Mouse (Mus musculus): ENCODE measurements around the gene Plek.
"Not testable (repeated sequence)": the region's sequence is repeated elsewhere in the genome, so short reads cannot be mapped to it uniquely, and the experiment has no call there.

Gene Plek

GRCm38 (mm10) chr11:17051545-17052475, at the start of gene Plek, which contains the start of gene Cnrip1:
TSS of gene Plek (minus strand) at chr11:17052381.
TSS of gene Cnrip1 (plus strand) at chr11:17051586.
- DNase-seq (ENCODE audit: low spot score in 2 of 2), result peak; percentile 86

- DNase-seq (ENCODE audit: low spot score in 2 of 2), result no peak
These were observed 33.9 kb upstream of the Plek start for GRCm38 (mm10) chr11:17086106-17086505.

DNA sequence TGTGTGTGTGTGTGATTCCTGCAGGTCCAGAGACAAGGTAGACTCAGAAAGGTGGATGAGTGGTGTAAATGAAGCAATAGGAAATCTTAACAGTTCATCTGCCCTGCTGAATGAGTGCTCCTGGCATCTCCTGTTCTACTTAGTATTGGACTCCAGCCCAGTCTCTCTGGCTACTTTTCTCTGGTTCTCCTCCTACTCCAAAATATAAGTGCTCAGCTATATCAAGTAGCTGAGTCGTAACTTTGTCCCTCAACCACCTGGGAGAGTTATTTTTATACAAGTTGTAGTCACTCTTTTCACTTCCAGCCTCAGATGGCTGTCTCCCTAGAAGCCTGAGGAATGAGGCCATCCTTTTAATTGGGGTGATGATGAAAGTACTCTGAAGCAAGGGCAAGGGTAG, 31.7 kb upstream of the Plek start:
- no peak for DNase-seq (ENCODE audit: low spot score in 2 of 2)

- no peak for DNase-seq (ENCODE audit: low spot score in 2 of 2)
These were observed 31.3 kb upstream of the Plek start for GRCm38 (mm10) chr11:17083455-17083854.

GRCm38 (mm10) chr11:17082953-17083352, 30.8 kb upstream of the Plek start:
- no peak for DNase-seq (ENCODE audit: low spot score in 2 of 2)

DNA sequence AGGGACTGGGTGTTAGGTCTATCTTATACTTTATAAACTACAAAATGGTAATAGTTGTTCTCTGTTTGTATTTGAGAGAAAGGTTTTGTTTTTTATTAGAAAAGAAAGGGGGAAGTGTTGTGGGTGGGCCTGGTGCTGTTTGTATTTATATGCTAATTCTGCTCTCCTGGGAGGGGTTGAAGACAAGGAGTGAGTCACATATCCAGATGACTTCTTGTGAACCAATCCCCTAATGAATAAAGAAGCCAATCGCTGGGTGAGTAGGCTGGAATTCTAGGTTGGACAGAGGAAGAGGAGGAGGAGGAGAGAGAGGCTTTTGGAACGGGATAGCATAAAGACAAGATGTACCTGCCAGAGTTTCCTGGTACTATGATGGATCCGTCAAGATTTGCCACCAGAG, 29.9 kb upstream of the Plek start:
- DNase-seq (ENCODE audit: low spot score in 2 of 2), result no peak

GRCm38 (mm10) chr11:17075656-17076055, 23.5 kb upstream of the Plek start:
- DNase-seq (ENCODE audit: low spot score in 2 of 2), result no peak

DNA sequence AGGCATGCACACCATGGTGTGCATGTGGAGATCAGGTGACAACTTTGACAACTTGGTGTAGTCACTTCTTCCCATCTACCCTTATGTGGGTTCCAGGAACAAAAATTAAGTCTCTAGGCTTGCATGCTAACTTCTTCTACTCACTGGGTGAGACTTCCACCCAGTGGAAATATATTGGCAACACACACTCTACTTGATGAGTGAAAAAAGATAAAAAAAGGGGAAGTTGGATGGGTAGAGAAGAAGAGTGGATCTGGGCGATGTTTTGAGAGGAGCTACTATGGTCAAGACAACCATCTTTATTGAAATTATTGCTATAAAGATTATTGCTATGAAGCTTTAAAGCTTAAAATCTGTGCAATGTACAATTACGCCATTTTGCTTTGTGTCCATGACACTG, 17.2 kb upstream of the Plek start:
- not testable (repeated sequence) for DNase-seq (ENCODE audit: low spot score in 2 of 2)

GRCm38 (mm10) chr11:17052476-17053049, 382 bp upstream of the Plek start:
- DNase-seq (ENCODE audit: low spot score in 2 of 2), result no peak

DNA sequence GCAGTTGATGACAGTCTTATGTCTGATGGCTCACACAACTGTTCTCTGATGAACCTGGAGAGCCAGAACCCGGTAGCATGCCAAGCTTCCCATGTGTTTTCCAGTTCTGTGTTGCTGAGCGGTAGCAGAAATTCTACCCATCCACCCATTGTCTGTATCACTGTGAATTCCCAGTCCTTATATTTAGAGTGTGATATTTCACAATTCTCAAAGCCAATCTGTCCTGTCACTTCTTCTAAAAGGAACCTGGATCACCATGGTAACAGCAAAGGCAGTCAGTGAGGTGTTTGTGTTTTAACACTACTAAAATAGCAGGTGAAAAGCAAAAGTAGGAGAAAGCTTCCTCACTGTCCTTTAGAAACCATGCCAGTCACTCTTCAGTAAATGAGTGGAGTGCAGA, 6.4 kb downstream of the Plek start:
- peak in 1 of 2 experiments; percentile 48 for DNase-seq (ENCODE audit: low spot score in 2 of 2)

- DNase-seq (ENCODE audit: low spot score in 2 of 2), result no peak
These were observed 28.2 kb downstream of the Plek start for GRCm38 (mm10) chr11:17023984-17024383.

- no peak for DNase-seq (ENCODE audit: low spot score in 2 of 2)
These were observed 29.0 kb downstream of the Plek start for GRCm38 (mm10) chr11:17023206-17023605.

DNA sequence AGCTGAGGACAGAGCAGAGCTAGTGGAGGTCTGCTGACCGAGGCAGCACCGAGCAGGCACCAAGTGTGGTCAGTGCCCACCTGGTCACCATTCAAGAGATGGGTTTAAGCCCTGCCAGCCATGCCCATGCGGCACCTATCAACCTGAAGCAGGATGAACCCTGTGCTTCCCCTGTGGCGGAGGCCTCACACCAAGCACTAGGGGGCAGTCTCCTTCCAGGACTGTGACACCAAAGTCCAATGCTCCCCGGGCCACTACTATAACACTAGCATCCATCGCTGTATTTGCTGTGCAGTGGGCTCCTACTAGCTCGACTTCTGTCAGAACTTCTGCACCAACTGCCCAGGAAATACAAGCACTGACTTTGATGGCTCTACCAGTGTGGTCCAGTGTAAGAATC, 32.9 kb downstream of the Plek start:
- DNase-seq (ENCODE audit: low spot score in 2 of 2), result no peak

DNA sequence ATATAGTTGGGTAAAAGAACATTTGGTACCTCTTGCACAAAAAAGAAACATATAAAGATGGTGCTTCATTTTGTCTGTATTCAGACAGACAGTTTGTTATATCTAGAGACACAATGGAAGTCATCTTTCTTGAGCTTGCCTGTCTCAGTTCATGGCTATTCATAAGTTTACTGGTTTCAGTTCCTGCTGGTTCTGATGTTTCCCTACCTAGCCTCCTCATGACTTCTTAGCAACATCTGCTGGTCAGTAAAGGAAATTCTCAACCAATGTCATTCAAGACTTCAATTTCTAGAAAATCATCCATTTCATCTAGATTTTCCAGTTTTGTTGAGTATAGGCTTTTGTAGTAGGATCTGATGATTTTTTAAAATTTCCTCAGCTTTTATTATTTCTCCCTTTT, 39.2 kb downstream of the Plek start:
- DNase-seq (ENCODE audit: low spot score in 2 of 2), result no peak

DNA sequence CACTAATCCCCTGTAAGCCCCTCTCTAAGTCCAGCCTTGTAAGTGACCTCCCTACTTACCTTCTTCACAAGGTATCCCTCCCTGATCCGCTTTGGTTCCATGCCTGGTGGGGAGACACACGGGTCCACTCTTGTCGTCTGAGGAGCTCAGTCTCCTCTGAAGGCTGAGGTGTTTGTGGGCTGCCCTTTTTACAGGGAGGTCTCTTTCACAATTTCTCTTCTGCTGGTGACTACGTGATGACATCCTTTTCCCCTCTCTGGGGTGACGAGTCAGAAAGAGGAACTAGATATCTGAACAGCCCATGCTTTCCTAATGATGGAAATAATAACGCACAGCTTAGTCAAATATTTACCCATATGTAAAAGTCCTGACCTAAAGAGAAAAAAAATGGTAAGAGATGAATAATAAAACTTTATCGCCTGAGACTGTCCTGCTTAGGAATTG, 43.7 kb downstream of the Plek start:
- DNase-seq (ENCODE audit: low spot score in 2 of 2), result no peak

DNA sequence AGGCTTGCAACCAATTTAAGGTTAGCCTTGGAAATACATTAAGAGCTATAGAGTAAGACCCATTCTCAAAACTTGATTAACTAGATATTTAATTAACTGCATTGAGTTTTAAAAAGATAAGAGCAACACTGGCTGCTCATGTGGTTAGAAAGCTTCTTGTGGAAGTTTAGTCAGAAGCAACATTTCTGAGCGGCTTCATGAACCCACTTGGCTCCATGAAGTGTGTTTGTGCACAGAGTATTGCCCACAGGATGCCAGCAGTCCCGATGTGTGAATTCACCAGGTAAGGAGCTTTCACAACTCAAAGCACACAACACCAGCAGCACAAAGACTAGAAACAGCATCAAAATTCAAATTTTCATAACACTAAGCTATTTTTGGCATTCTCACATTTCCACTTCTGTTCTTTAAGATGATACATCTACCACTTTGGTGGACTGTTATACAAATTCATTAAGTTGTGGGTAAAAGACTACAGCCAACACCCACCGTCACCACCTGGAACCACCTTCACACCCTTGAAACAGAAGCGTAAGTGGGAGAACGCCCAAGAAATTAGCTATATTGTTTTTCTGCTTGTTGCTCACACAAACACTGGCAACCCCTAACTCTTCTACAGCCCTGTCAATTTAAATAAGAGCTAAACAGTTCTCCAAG, 44.5 kb downstream of the Plek start:
- DNase-seq (ENCODE audit: low spot score in 2 of 2), result no peak

DNA sequence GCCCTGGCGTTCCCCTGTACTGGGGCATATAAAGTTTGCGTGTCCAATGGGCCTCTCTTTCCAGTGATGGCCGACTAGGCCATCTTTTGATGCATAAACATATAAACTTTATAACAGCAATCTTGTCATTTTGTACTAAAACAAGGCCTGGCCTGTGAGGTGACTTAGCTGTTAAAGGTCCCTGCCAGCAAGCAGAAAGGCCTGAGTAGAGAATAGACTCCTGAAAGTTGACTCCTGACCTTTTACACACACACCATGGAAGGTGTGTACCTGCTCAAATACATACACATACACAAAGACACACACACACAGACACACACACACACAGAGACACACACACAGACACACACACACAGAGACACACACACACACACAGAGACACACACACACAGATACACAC, 45.7 kb downstream of the Plek start:
- DNase-seq (ENCODE audit: low spot score in 2 of 2), result not testable (repeated sequence)

GRCm38 (mm10) chr11:17004899-17005846, 47.0 kb downstream of the Plek start:
- peak in 1 of 2 experiments; percentile 17 for DNase-seq (ENCODE audit: low spot score in 2 of 2)

GRCm38 (mm10) chr11:17003757-17004156, 48.4 kb downstream of the Plek start:
- no peak for DNase-seq (ENCODE audit: low spot score in 2 of 2)

DNA sequence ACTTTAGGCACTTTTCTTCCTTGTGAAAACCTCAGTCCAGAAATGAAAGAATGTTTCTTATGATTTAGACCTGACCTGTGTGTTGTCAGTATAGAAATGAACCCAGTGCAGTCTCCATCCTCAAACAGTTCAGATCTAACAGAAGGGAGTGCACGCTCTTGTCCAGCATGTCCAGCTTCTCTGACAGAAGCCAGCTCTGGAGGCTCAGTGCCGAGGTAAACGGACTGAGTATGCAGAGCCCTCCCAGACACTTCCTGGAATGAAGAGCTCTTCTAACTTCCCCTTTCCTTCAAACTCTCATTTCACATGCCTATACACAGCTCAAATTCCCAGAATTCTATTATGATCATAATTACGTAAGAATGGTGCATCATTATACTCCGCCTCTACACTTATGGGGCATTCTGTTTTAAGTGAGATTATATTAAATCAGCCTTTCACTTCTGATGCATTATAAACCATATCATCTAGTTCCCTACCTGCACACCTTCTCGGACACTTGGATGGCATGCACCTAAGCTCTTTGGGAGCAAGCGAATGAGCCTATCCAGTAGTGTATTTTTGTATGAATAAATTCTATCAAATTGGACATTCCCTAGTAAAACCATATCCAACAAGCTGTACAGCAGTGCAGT, 49.3 kb downstream of the Plek start:
- no peak for DNase-seq (ENCODE audit: low spot score in 2 of 2)

All from frontal cortex, postnatal 10 days (tissue).